Mouse (Mus musculus) embryonic facial prominence, embryonic 11.5 days (tissue): Measurements from ENCODE around the gene Gm10638. TPM values are rescaled to one million over a fixed set of nuclear protein-coding genes. Genes with fewer than 3 reads are reported as not detected.

Experiments used
- ATAC-seq: fragments of 200-750 bp; cut with Nextera tagmentation; replicated peaks from 2 replicates; pipeline ENCODE4 v1.8.0; 2017; ENCODE audit warnings: low read depth; ENCODE audit not compliant: insufficient number of reproducible peaks, low FRiP score, low TSS enrichment
- DNase-seq: peaks from one replicate; pipeline ENCODE4 v3.0.0-alpha.2; 2015; ENCODE audit warnings: low spot score
- H3K27ac ChIP-seq: fragments of 300-500 bp; sonication (generic); replicated peaks from 2 replicates; pipeline ENCODE4 v1.5.1; 2014; ENCODE audit warnings: mild to moderate bottlenecking, low read depth, low read length, control low read depth
- H3K27me3 ChIP-seq: fragments of 300-500 bp; sonication (generic); 2 replicates; pipeline ENCODE4 v1.6.1; 2014; ENCODE audit warnings: mild to moderate bottlenecking, low read length, moderate library complexity, mixed read lengths; ENCODE audit not compliant: control insufficient read depth, insufficient read depth
- H3K36me3 ChIP-seq: fragments of 300-500 bp; sonication (generic); replicated peaks from 2 replicates; pipeline ENCODE4 v1.6.1; 2014; ENCODE audit warnings: low read depth, mild to moderate bottlenecking, low read length, moderate library complexity, mixed read lengths; ENCODE audit not compliant: control insufficient read depth, insufficient read depth
- H3K4me1 ChIP-seq: fragments of 300-500 bp; sonication (generic); 2 replicates; pipeline ENCODE4 v1.6.1; 2014; ENCODE audit warnings: low read length, mixed read lengths; ENCODE audit not compliant: control insufficient read depth, insufficient read depth
- H3K4me2 ChIP-seq: fragments of 300-500 bp; sonication (generic); 2 replicates; pipeline ENCODE4 v1.6.1; 2014; ENCODE audit warnings: low read depth, mild to moderate bottlenecking, control low read depth, low read length, moderate library complexity
- H3K4me3 ChIP-seq: fragments of 300-500 bp; sonication (generic); 2 replicates; pipeline ENCODE4 v1.5.1; 2014; ENCODE audit warnings: low read depth, low read length, control low read depth
- H3K9ac ChIP-seq: fragments of 300-500 bp; sonication (generic); replicated peaks from 2 replicates; pipeline ENCODE4 v1.6.1; 2014; ENCODE audit warnings: mild to moderate bottlenecking, control low read depth, low read length
- H3K9me3 ChIP-seq: fragments of 300-500 bp; sonication (generic); replicated peaks from 2 replicates; pipeline ENCODE4 v1.6.1; 2016; ENCODE audit warnings: mild to moderate bottlenecking, low read length, inconsistent platforms, mixed read lengths; ENCODE audit not compliant: control insufficient read depth
- WGBS: fragments of 180-500 bp; shearing (Covaris S2); extraction: QIAGEN DNeasy Blood & Tissue Kit; methylation state at CpG from one replicate; pipeline ENCODE4 v1.1.7; 2014; 5-methylcytosine and 5-hydroxymethylcytosine counted together
- polyA plus RNA-seq: library from polyadenylated mRNA; unstranded; fragments of >200 nt; fragmentation: Nextera tagmentation; extraction: Ambion mirVana; gene quantifications from 2 replicates; pipeline ENCODE4 v1.2.1, GENCODE M21; 2014

The Gm10638 gene
- polyA plus RNA-seq, 1 experiment from 2014 or later = 5.2 TPM

- no peak overlapping the region for H3K4me3 ChIP-seq
- peaks cover 3% of the 10 kb centered on the region; the same call in 1 of the 2 replicates for H3K36me3 ChIP-seq
- no peak for ATAC-seq
- H3K9ac ChIP-seq = no peak overlapping the region
- no peak for DNase-seq
- H3K4me2 ChIP-seq = no peak overlapping the region
- H3K9me3 ChIP-seq = no peaks in the 10 kb centered on the region
- H3K4me1 ChIP-seq = no peaks in the 10 kb centered on the region
- no peak overlapping the region for H3K27ac ChIP-seq
- WGBS = 89% methylated on average over 3 of the region's 3 CpGs
- no peaks in the 10 kb centered on the region for H3K27me3 ChIP-seq
Measured at GRCm38 (mm10) chr8:86712594-86712993, 32.9 kb upstream of the Gm10638 start.

- H3K4me2 ChIP-seq = no peak overlapping the region
- WGBS = 84% methylated on average over 14 of the region's 14 CpGs
- H3K36me3 ChIP-seq = peaks cover 3% of the 10 kb centered on the region; the same call in 1 of the 2 replicates
- H3K27me3 ChIP-seq = no peaks in the 10 kb centered on the region
- H3K4me1 ChIP-seq = no peaks in the 10 kb centered on the region
- H3K9me3 ChIP-seq = no peaks in the 10 kb centered on the region
- no peak overlapping the region for H3K9ac ChIP-seq
- DNase-seq (no peak), ATAC-seq (no peak)
- H3K27ac ChIP-seq = no peak overlapping the region
- H3K4me3 ChIP-seq = no peak overlapping the region
Measured at GRCm38 (mm10) chr8:86713407-86714188, 31.9 kb upstream of the Gm10638 start.

DNA sequence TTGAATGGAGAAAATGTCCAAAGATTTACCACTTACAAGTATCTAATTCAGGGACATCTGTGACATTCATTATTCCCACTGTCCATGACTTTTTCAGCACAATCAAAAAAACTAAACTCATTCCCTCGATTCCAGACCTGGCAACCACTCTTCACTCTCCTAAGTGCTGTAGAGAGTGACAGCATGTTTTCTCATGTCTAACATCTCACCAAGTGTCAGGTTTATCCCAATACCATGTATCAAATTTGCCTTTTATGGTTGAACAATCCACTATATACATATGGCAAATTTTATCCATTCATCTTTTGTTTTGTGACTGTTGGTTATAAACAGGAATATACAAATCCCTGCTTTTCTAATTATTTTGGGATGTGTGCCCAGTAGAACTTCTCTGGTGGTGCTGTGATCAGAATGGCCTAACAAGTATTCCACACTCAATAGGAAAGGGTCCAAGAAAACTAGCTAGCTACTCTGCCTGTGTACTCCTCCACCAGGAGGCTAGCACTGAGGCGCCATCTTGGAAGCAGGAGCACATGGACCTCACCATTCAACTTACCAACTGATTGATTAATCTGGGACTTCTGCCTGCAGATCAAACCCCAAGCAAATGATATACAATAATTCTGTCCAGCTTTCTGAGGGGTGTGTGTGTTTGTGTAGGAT, 27.0 kb upstream of the Gm10638 start:
- WGBS = 84% methylated on average over 2 of the region's 2 CpGs
- Histone ChIP-seq H3K27ac (no peak overlapping the region), H3K27me3 (no peaks in the 10 kb centered on the region), H3K9ac (no peak overlapping the region), H3K9me3 (no peaks in the 10 kb centered on the region), H3K36me3 (peaks cover 3% of the 10 kb centered on the region; the same call in 1 of the 2 replicates), H3K4me2 (no peak overlapping the region), H3K4me1 (no peaks in the 10 kb centered on the region), H3K4me3 (no peak overlapping the region)
- ATAC-seq (no peak), DNase-seq (no peak)

DNA sequence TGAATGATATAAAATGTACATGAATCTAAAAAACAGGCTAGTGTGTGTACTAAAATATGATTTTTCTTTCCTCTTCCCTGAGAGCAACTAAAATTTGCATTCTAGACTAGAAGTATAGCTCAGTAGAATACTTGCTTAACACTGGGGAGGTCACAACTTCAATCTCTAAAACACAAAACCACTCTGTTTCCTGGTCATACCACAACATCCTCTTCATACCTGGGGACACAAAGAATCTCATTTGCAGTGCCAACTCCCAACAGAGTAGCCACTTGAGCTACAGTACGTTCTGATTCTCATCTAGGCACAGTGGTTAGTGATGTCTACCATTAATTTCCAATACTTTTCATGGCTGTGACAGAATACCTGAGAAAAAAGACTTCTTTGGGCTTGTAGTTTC, 26.1 kb upstream of the Gm10638 start:
- no peaks in the 10 kb centered on the region for H3K27me3 ChIP-seq
- no peak overlapping the region for H3K9ac ChIP-seq
- ATAC-seq (no peak), DNase-seq (no peak)
- H3K9me3 ChIP-seq = no peaks in the 10 kb centered on the region
- H3K4me1 ChIP-seq = no peaks in the 10 kb centered on the region
- H3K36me3 ChIP-seq = peaks cover 3% of the 10 kb centered on the region; the same call in 1 of the 2 replicates
- no peak overlapping the region for H3K4me2 ChIP-seq
- no peak overlapping the region for H3K4me3 ChIP-seq
- WGBS = 89% methylated on average over 1 of the region's 1 CpGs
- H3K27ac ChIP-seq = no peak overlapping the region

- DNase-seq (no peak), ATAC-seq (no peak)
- H3K4me2 ChIP-seq = no peak overlapping the region
- H3K4me1 ChIP-seq = no peaks in the 10 kb centered on the region
- no peaks in the 10 kb centered on the region for H3K9me3 ChIP-seq
- no peaks in the 10 kb centered on the region for H3K27me3 ChIP-seq
- peaks cover 3% of the 10 kb centered on the region; the same call in 1 of the 2 replicates for H3K36me3 ChIP-seq
- no peak overlapping the region for H3K27ac ChIP-seq
- WGBS = 92% methylated on average over 6 of the region's 6 CpGs
- H3K4me3 ChIP-seq = no peak overlapping the region
- H3K9ac ChIP-seq = no peak overlapping the region
Measured at GRCm38 (mm10) chr8:86720756-86721459, 24.6 kb upstream of the Gm10638 start.

DNA sequence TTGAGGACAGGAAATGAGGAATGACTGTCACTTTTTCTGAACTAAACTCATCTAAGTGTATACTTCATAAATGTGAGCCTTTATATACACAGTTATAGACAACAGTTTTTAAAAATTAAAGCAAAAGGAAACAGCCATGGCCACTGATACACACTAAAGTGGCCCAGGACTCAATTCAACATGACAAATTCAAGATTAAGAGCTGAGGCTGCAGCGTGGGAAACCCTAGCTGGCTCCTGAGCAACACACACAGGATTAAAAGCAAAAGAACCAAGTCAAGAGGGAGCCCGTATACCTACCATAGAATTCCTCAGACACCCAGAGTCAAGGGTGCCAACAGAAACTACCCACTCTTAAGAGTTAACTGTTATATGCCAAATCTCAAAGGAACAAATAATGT, 24.0 kb upstream of the Gm10638 start:
- H3K4me2 ChIP-seq = no peak overlapping the region
- no peak overlapping the region for H3K4me3 ChIP-seq
- H3K9me3 ChIP-seq = no peaks in the 10 kb centered on the region
- no peak for DNase-seq
- ATAC-seq = no peak
- 82% methylated on average over 2 of the region's 2 CpGs for WGBS
- no peaks in the 10 kb centered on the region for H3K4me1 ChIP-seq
- no peak overlapping the region for H3K9ac ChIP-seq
- H3K36me3 ChIP-seq = no peaks in the 10 kb centered on the region
- H3K27ac ChIP-seq = no peak overlapping the region
- no peaks in the 10 kb centered on the region for H3K27me3 ChIP-seq

DNA sequence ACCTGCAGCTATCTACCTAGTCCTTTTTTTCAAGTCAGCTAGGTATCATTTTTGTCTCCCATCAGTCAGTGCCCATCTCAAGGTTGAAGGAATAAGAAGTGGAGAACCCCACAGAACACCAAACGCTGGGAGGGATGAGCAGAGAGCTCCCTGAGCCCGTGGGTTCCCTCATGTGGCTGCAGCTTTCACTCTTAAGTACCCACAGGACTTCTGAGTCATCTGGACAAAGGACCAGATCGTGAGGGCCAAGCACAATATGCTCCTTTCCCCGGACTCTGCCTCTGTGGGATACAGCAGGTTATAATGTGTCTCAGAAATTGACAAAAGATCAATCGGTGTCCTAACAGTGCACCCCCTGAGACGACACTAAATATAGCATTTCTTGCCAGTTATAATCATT, 18.5 kb upstream of the Gm10638 start:
- no peaks in the 10 kb centered on the region for H3K27me3 ChIP-seq
- H3K9me3 ChIP-seq = no peaks in the 10 kb centered on the region
- DNase-seq = no peak
- no peaks in the 10 kb centered on the region for H3K36me3 ChIP-seq
- H3K4me3 ChIP-seq = no peak overlapping the region
- H3K9ac ChIP-seq = no peak overlapping the region
- ATAC-seq = no peak
- H3K4me1 ChIP-seq = no peaks in the 10 kb centered on the region
- no peak overlapping the region for H3K4me2 ChIP-seq
- H3K27ac ChIP-seq = no peak overlapping the region
- 82% methylated on average over 6 of the region's 6 CpGs for WGBS
